Mouse (Mus musculus): ENCODE measurements at regions not wholly inside any gene's neighbourhood (a gene's known extent, or its start where the extent isn't known, plus 50 kb on each side); places are given as distances from the start of the nearest gene placed in this dataset.

DNA sequence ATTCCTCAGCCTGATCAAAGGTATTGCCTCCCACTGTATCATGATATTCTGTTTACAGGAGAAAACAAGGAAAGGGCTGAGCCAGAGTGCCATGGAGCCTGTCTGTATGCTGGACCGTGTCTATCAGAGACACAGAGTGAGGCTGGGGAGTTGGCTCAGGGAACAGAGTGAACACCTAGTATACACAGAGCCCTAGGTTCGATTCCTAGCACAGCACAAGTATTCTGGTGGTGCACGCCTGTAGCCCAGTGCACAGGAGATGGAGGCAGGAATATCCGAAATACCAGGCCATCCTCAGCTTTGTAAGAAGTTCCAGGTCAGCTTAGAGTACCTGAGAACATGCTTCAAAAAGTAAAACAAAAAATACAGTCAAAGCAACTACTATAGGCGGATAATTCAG, 237.2 kb upstream of the Adgrl2 start:
- in situ Hi-C loops (cut with MboI, MseI) = no loop called here

DNA sequence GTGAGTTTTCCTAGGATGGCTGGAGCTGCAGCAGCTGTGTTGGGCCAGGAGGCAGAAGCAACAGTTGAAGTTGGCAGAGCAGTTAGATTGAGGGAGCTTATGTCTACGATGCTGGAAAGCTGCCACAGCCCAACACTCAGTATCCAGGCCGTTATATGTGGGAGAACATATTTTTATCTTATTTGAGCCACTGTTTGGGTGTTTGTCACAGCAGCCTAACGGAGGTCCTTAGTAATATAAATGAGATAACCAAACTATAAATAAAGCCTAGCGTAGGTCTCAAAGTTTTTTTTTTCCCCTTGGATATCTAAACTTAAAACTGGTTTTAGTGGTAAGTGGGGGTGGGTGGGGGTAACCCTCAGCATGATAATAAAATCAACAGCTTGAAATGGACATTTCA, 236.4 kb upstream of the Adgrl2 start:
- in situ Hi-C loops (cut with MboI, MseI) = no loop called here

DNA sequence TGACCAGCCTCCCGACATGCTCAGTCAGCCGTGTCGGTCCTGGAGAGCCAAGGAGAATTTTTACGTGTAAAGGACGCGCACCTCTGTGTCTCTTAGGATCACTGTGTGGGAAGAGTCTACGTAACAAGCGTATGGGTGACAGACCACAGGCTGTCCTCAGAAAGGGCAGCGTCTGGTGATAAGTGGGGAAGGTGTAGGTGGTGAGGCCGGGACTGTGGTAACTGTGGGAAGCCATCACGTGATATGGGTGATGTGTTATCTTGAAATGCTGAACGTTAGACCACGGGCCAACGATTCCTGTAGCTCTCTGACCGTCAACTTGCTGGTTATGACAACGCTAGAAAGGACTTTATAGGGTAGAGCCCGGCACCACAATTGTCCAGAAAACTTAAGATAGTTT, 235.3 kb upstream of the Adgrl2 start:
- in situ Hi-C loops (cut with MboI, MseI) = no loop called here

DNA sequence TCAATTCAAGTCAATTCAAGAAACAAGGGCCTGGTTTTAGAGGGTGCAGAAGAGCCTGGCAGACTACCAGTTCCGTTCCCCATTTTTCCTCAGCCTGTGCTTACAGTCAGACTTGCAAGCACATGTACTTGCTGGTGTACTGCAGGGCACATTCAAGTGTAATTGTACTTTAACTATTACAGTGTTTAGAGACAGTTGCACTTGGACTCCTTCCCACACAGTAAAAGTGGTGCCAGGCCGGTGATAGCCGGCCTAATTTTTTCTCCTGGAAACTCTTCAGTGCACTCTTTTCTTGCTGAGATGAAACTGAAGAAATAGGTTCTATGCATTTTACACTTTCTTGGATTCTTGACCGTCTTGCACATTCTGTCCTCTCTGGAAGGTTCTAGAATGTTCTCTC, 233.9 kb upstream of the Adgrl2 start:
- in situ Hi-C loops (cut with MboI, MseI) = no loop called here

DNA sequence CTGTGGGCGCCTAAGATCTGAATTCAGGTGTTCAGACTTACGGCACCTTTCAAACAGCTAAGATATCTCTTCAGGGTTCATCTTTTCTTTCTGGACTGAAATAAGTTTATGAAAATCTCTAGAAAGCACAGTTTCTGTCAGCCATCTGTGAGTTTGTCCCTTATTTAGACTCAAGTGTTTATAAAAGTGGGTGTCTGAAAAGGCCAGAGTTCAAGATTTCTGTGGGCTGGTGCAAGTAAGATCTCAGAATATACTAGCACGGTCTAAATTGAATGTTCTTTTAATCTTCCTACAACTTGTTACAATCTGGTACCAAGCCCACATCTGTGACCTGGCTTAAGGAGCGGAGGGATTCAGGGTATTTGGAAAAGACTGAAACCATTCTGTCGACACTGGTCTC, 233.4 kb upstream of the Adgrl2 start:
- in situ Hi-C loops (cut with MboI, MseI) = no loop called here

DNA sequence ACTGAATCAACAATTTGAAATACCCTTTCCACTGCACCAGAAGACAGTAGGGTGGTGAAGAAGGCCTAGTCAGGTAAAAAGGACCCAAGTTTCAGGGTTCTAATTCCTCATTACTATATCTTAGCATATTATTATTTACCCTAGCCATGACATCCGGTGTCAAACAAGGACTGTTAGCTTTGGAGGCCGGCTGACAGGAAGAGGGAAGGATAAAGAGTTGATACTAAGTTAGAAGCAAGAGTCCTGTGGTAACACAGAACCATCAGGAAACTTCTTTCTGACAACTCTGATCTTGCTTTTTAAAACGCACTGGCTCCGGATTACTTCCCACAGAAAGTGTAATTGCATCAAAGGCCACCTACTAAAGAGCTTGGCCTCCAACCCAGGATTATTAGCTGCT, 230.6 kb upstream of the Adgrl2 start:
- in situ Hi-C loops (cut with MboI, MseI) = no loop called here

DNA sequence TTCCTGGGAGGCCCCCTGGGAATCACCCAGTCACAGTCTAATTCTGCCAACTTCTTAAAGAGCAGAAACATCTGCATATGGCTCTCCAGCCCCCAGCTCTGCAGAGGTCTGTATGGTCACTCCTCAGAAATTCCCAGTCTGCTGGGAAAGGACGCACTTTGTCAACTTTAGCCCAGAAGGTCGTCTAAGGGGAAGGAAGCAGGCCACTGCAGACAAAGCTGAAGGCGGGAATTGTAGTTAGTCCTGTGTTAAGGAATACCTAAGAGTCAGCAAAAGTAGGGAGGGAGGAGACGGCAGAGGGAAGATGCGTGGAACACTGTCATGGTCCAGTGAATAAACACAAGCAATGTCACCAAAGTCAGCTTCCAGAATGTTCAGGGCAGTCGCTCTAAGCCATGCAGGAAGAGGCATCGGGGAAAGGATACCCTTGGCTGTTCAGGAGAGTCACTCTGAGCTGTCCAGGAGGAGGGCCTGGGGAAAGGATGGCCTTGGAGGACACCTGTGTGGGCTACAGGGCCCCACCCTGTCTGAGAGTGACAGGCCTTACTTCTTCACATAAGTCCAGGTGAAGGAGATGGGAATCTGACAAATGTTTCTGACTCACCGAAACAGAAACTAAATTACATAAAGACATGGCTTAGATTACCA, 230.1 kb upstream of the Adgrl2 start:
- in situ Hi-C loops (cut with MboI, MseI) = no loop called here

DNA sequence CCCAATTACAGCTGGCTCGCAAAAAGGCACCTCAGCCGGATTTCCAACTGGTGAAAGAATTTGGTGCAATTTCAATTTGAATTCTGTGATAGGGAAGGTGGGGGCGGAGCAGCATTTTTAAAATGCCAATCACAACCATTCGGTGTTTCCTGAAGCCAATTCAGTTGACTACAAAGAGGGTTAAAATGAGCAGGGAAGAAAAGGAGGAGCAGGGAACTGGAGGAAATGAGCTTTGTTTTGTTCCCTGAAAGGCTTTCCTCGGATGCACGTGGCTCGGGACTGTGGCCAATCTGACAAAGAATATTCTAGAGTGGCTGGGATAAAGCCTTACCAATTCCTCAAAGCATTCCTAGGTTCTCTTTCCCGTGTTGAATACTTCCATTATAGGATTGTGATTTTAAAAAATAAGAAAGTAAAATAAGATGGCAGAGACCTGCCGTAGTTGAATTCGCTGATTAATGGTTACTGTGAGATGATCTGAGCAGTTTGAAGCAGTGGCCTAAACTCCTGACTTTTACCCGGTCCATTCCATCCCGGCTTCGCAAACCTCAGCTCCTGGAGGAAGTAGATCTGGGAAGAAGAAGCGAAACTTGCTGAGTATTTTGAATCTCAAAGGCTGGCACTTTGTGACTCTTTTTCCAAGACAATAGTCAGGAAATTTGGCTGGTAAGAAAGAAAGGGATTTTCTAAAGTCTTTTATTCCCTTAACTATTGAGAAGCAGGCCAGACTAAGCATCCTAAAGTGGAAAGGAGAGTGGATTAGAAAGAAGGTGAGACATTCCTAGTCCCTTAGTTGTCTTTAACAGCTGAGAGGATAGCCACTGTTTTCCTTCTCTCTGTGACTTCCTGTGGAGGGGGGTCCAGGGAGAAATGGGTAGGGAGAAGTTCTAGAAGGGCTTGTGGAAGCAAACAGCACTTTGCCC, 229.3 kb upstream of the Adgrl2 start:
- in situ Hi-C loops (cut with MboI, MseI) = loop anchor here (10.0 kb wide), 1 partner anchor 225 kb away; no protein-coding TSS in a partner anchor

DNA sequence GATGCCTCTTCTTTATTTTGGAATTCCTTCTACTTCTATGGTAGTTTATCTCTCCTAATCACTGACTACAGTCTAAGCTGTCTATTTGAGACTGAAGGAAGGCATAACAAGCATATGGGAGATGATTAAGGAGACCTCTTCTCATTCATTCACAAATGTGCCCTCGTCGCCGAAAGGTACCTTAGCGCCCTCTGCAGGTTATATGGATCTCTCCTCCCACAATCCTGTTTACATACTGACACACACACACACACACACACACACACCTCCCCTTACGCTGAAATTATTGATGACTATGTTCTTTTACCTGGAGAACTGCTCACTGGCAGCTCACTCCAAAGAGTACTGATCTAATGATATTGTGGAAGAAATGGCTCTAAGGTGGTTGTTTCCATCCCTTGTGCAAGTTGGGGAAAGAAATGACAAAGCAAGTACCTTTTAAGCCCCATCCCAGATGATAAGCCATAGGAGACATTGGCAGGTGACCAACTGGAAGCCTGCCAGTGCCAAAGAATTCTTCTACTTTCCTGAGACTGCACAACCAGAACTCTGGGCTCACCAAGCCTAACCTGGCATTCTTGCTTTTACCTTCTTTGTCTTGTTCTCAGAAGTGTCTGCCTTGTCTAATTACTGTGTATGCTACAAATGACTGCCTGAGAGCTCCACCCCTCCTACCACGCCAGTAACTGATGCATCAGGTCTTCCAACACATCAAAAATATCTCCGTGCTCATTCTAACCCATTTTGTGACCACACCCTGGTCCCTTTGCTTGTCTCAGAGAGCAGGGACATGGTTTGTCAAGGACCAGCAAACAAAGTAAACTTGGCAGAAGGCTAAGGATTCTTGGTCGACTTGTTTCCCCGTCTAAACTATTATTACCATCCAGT, 227.8 kb upstream of the Adgrl2 start:
- in situ Hi-C loops (cut with MboI, MseI) = loop anchor here (10.0 kb wide), 1 partner anchor 227 kb away; no protein-coding TSS in a partner anchor

DNA sequence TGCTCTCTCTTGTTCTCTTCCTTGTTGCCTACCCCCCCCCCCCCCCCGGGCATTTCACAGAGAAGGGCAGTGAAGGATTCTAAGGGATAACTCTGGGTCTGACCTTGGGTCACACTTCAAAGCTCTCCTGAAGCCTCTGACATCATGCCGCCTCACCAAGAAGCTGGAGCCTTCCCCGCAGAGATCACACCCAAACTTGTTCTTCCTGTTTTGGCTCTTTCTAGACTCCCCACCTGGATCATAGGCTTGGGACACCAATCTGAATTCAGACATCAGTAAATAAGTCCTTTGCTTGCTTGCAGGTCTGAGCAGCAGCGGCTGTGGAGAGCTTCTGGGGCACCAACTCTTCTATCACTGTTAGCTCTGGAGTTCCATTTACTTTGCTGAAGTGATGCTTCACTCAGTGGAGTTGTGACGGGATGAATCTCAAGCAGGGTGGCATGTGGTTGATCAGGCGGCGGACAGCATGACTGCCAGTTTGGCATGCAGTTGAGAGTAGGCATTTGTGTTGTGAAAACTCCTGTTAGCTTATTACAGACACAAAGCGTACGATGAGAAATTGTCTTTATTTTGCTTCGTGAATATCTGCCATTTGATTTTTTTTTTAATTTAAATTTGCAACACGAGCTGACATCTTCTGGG, 226.5 kb upstream of the Adgrl2 start:
- in situ Hi-C loops (cut with MboI, MseI) = loop anchor here (10.0 kb wide), 1 partner anchor 228 kb away; no protein-coding TSS in a partner anchor

DNA sequence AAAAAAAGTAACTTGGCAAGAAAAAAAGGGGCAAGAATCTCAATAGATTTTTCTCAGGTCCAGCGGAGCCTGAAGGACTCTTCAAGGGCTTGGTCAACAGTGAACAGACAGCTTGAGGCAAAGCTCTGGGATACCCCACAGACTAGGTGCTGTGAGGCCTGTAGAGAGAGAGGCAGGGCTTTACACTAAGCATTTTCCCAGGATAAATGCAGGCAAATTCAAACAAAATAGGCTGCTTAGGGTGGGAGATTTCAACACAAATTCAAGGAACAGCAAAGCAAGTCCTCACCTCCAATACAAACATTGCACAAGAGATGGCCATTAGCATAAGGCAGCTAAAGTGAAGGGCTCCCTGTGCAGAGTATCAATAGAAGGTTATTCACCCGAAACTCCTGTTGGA, 225.3 kb upstream of the Adgrl2 start:
- in situ Hi-C loops (cut with MboI, MseI) = loop anchor here (10.0 kb wide), 1 partner anchor 229 kb away; no protein-coding TSS in a partner anchor

DNA sequence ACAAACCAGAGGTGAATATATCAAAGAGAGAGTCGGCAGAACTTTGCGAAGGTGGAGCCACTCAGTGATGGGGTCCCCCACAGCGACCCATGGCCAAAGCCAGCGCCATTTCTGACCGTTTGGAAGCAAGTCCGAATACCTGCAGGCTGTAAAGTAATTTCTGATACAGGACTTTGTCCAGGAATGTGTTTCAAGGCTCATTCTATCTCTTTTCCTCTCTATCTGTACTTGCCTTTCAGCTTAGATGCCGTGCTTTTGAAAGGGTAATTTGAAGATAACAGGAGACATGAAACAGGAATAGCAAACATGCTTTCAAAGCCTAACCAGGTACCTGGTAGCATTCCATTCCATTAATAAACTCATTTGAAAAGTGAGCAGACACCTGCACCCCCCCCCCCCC, 221.6 kb upstream of the Adgrl2 start:
- in situ Hi-C loops (cut with MboI, MseI) = loop anchor here (10.0 kb wide), 1 partner anchor 233 kb away; no protein-coding TSS in a partner anchor

DNA sequence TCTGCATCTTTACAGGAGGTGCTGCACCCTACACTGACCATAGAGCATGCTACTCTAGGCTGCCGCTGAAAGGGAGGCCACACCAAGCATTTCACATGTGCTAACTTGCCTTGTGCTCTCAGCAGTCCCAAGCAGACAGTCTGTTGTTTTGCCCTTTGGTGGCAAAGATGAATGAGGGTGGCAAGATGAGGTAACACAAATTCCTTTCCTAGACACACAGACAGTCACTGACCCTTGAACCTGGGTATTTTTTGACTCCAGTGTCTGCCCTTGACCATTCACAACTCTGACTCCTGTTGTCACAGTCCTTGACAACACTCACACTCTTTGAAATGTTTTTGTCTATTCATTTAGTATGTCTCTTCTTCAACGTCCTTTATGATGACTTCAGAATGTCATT, 218.9 kb upstream of the Adgrl2 start:
- in situ Hi-C loops (cut with MboI, MseI) = no loop called here

DNA sequence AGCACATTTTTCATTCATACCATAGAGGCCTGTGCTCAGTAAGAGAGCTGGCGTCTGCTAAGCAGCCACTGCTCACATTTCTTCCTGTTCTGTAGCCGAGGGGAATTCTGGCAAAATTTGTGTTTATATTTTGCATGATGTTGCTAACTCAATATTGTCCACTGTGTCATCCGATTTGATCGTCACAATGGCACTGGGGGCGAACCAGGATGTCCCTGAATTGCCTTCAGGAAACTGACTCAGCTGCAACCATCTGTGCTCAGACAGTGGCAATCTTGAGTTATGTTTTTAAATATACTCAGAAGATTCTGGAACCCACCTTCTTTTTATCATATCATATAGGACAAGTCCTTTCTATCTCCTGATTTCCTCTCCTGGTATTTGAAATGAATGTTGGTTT, 213.1 kb upstream of the Adgrl2 start:
- in situ Hi-C loops (cut with MboI, MseI) = no loop called here

DNA sequence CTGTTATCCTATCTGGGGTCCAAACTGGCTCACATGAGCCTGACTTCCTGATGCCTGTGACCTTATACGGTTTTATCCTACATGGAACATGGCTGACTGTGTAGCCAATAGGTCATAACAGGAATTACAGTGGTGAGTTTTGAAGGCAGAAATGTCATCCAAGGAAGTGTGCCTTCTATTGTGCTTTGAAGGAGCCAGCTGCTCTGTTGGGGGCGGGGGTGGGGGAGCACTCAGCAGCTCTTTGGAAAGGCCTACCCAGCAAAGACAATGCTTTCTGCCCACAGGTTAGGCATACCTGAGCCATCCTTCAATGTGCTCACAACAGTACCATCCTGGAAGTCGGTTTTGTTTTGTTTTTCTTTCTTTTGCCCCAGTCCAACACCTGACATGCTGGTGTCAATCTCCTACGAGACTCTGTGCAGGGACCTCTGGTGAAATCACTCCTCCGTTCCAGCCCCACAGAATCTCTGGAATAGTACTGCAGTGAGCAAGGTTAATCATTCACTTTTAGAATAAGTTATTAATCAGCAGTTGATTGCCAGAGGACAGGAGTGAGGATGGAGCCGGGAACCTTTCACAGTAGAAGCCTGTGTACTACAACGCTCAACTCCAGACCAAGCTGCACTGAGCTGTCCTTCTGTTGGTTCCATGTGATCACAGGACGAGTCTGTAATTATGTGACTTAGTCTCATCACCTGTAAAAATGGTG, 206.3 kb upstream of the Adgrl2 start:
- in situ Hi-C loops (cut with MboI, MseI) = no loop called here

DNA sequence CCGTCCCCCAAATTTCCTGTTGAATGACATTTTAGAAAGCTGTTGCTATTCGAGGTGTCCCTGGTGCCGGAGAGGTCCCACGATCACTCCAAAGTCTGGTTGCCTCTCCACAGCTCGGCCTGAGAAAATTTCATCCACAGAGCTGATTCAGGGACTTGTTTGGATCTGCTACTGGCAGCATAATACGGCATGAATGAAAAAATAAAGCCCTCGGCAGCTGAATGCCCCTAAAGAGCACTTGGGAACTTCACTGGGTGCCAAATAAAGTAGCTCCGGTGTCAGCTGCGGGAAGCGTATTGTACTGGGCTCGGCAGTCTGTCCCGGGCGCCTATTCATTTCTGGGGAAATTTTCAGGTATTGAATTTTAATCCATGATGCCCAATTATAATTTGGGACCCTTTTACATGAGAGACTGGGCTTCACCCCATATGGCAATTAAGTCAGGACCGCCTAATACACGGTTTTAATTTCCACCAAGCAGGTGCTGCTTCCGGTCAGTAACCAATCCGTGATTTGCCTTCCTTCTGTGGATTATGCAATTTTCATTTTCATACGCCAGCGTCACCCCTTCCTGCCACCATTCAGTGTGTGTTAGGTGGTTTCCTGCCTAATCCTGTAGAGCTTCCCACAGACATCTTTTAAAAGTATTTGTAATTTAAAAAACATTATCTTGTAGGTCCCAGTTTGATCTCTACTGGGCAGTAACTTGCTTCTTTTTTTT, 200.7 kb upstream of the Adgrl2 start:
- in situ Hi-C loops (cut with MboI, MseI) = no loop called here

DNA sequence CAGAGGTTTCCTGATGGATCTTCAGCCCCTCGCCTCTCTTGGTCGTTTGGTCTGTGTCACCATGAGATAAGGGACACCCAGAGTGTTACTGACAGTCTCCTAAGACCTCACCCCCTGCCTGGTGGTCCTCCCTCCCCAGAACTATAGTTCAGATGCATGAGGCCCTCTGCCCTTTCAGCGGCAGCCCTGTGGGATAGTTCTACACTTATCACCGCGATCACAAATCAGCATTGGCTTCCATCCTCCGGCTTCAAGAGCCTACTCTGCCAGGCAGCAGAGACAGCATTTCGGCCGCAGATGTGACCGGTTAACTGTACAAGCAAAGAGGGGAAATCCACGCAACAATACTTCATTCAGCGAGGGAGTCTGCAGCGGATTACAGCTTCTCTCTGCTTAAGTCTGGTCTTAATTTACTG, 193.8 kb upstream of the Adgrl2 start:
- in situ Hi-C loops (cut with MboI, MseI) = no loop called here

DNA sequence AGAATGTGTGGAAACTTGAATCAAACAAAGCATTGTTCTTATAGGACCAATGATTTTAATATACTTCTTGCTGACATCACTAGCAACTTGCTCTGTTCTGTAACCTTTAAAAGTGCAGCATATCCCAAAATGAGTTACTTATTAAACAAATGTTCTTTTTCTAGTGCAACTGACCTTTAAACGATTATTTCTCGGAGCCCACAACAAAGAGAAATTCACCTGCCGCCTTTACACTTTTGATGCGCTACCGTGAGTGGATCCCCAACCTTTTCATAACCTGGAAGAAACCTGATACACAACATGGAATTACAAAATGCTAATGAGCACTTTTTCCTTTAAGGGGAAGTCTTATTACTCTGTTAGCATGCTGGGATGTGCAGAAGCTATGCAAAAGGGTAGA, 191.7 kb upstream of the Adgrl2 start:
- in situ Hi-C loops (cut with MboI, MseI) = no loop called here

DNA sequence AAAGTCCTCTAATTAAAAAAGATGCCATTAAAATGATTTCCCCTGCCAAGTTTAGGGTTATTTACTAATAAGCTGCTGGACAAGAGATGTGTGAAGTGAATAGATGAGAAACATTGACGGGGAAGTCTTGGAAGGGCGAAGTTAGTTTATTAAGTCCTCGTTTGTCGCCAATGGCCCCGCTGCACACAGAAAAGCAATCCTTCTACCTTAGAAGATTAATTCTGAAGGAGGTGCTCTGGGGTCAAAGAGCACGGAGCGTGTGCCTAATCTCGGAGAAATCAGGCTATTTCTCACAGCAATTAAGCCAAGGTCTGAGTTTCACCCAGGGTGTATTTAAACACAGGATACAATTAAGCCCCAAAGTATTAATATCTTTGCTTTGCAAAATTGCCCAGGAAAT, 189.8 kb upstream of the Adgrl2 start:
- in situ Hi-C loops (cut with MboI, MseI) = no loop called here

DNA sequence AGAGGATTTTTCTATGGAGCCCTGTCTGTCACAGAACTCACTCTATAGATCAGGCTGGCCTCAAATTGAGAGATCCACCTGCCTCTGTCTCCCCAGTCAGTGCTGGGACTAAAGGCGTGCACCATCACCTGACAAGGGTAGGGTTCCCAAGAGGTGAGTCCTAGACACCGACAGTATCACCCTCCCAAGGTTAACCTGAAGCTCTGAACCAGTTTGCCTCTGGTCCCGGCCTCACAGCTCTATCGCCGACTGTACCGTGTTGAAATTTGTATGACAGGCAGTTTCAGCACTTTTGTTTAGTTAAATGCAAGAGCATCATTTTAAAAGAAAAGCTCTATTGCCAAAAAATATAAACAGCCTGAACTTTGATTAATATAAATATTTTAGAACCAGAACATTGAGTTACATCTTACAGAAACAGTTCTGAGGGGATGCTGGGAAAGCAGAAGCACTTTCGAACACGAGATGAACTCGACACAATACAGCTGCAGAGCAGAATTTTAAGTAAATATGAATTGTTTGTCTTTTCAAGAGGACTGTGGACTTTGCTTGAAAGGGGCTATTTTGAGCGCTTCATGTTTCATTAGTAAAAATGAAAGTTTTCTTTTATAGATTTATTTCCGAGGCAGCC, 189.2 kb upstream of the Adgrl2 start:
- in situ Hi-C loops (cut with MboI, MseI) = no loop called here

Data from T-helper 2 cell (primary cell).